Mouse (Mus musculus) thymus, postnatal 14 days (tissue): ENCODE results near the gene Gm597.

ENCODE experiments used
- DNase-seq: peaks from one replicate; pipeline ENCODE4 v3.0.0; 2021

Gm597 gene

DNA sequence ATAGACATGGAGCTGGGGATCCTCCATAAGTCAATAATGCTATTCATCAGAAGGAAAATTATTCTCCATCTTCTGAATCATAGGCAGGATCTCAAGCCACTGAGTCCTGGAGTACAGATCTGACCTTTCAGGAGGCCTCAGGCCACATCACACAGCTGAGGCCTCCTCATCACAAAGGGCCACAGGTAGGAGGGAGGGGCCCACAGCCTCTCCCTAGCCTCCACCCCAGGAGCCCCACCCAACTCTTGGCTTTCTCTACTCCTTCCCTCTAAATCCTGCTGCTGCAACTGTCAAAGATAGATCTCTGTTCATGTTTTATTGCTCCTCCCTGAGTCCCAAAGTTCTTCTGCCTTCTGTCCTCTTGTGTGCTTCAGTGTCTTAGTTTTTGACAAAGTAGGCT is at the start of gene Gm597:
Gene Gm597, minus strand, starts transcription at position 101 of the 400 bp plus-strand sequence.
- DNase-seq: no peak

DNA sequence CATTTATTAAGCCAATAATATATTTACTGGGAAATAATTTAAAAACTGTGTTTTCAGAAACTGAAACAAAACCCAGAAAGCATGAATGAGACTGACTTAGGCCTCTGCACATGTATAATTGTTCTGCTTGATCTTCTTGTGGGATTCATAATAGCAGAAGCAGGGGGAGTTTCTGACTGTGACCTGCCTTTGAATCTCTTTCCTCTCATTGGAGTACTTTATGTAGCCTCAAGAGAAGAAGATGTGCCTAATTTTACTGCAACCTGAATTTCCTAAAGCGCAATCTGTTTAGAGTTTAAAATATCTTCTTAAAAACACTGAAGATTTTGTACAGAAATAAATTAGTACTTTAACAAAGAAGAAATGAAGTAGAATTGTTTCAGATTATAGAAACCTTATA is 27.6 kb upstream of the Gm597 start:
- no peak for DNase-seq

DNA sequence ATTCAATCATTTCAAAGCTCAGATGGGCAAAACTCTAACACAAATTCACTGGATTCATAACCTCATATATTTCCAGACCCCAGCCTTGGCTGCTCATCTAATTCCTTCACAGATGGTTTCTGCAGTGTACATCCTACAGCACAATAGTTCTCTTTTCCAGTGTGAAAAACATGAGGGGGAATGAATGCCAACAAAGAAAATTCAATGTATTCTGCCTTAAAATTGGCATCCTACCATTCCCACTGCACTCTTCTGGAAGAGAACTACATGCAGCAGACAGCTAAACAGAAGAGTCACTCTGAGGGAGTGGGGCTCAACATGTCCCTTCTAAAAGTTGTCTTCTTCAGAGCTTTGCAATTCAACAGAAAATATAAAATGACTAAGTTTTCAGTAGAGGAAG is 26.6 kb upstream of the Gm597 start:
- DNase-seq: no peak

DNA sequence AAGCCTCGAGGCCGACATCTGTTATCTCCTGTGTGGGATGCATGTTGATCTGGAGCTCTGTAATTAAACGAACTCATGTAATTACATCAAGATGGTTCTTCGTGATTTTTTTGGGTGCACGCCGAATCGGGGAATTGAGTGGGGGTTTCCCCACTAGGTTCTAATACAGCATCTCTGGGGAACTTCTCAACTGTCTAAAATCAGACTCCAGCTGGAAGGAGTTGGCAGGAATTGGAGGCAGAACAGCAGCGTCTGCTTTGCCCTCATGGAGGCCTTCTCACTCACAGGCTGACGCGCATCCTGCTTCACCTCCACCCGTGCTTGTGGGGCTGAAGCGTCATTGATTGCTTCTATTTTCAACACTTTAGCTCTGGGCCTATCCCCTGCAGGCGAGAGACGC is 20.8 kb upstream of the Gm597 start:
- no peak for DNase-seq
